Mouse (Mus musculus) hindbrain, embryonic 14.5 days (tissue): ENCODE measurements around the gene Rgs3. TPM values are rescaled to one million over a fixed set of nuclear protein-coding genes. Genes with fewer than 3 reads are reported as not detected.
A peak's percentile ranks its signal among the peaks of the same experiment; 100 is the strongest.

Experiments
- ATAC-seq: fragments of 200-750 bp; cut with Nextera tagmentation; 2 replicates; pipeline ENCODE4 v1.8.0; 2017; ENCODE audit warnings: moderate number of reproducible peaks, mild to moderate bottlenecking, moderate TSS enrichment, moderate library complexity; ENCODE audit not compliant: low FRiP score
- DNase-seq: peaks from one replicate; pipeline ENCODE4 v3.0.0-alpha.2; 2015; ENCODE audit warnings: low spot score
- H3K27ac ChIP-seq: fragments of 300-500 bp; sonication (generic); 2 replicates; pipeline ENCODE4 v1.5.1; 2014; ENCODE audit warnings: mild to moderate bottlenecking, moderate library complexity
- H3K27me3 ChIP-seq: fragments of 300-500 bp; sonication (generic); 2 replicates; pipeline ENCODE4 v1.6.1; 2014; ENCODE audit warnings: mild to moderate bottlenecking, low read length, mixed read lengths; ENCODE audit not compliant: control insufficient read depth, insufficient read depth
- H3K36me3 ChIP-seq: fragments of 300-500 bp; sonication (generic); replicated peaks from 2 replicates; pipeline ENCODE4 v1.6.1; 2014; ENCODE audit not compliant: control insufficient read depth, insufficient read depth
- H3K4me1 ChIP-seq: fragments of 300-500 bp; sonication (generic); replicated peaks from 2 replicates; pipeline ENCODE4 v1.6.1; 2014; ENCODE audit warnings: antibody characterized with exemption, low read length, mixed read lengths; ENCODE audit not compliant: control insufficient read depth, insufficient read depth
- H3K4me2 ChIP-seq: fragments of 300-500 bp; sonication (generic); replicated peaks from 2 replicates; pipeline ENCODE4 v1.6.1; 2014; ENCODE audit warnings: mild to moderate bottlenecking, moderate library complexity
- H3K4me3 ChIP-seq: fragments of 300-500 bp; sonication (generic); replicated peaks from 2 replicates; pipeline ENCODE4 v1.5.1; 2014; ENCODE audit warnings: mild to moderate bottlenecking, low read length
- H3K9ac ChIP-seq: fragments of 300-500 bp; sonication (generic); 2 replicates; pipeline ENCODE4 v1.6.1; 2014
- H3K9me3 ChIP-seq: fragments of 300-500 bp; sonication (generic); 2 replicates; pipeline ENCODE4 v1.6.1; 2016; ENCODE audit warnings: low read length; ENCODE audit not compliant: control insufficient read depth
- WGBS: fragments of 180-500 bp; shearing (Covaris S2); extraction: QIAGEN DNeasy Blood & Tissue Kit; methylation state at CpG from one replicate; pipeline ENCODE4 v1.1.7; 2014; 5-methylcytosine and 5-hydroxymethylcytosine counted together
- polyA plus RNA-seq: library from polyadenylated mRNA; unstranded; fragments of >200 nt; fragmentation: Nextera tagmentation; extraction: Ambion mirVana; gene quantifications from 2 replicates; pipeline ENCODE4 v1.2.1, GENCODE M21; 2014

The Rgs3 gene
- polyA plus RNA-seq, 1 experiment from 2014 or later, result 42.9 TPM

DNA sequence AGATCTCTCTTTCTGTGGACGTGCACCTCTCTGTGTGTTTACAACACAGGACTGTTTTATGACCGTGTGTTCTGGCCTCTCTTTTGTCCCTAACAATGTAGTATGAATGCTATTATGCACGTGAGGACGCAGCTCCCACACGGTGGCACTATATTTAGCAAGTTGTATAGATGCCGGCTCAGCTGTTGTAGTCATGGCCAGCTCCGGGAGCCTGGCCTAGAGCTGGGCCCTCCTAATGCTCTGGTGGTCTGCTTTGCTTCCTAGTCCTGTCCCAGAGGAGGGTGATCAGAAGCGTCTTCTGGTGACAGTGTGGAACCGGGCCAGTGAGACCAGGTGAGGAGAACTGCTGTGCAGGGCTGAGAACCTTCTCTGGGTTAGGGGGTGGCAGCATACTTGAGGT lies 47.7 kb downstream of the Rgs3 start:
- Histone ChIP-seq H3K9me3 (no peaks in the 10 kb centered on the region), H3K27me3 (no peaks in the 10 kb centered on the region), H3K9ac (no peak overlapping the region), H3K36me3 (no peaks in the 10 kb centered on the region), H3K27ac (peak overlapping the region; percentile 62), H3K4me1 (peaks cover 30% of the 10 kb centered on the region), H3K4me2 (no peak overlapping the region), H3K4me3 (no peak overlapping the region)
- 25% methylated on average over 9 of the region's 9 CpGs for WGBS
- peak; percentile 51; the same call in 1 of the 2 replicates for ATAC-seq
- peak; percentile 56 for DNase-seq

DNA sequence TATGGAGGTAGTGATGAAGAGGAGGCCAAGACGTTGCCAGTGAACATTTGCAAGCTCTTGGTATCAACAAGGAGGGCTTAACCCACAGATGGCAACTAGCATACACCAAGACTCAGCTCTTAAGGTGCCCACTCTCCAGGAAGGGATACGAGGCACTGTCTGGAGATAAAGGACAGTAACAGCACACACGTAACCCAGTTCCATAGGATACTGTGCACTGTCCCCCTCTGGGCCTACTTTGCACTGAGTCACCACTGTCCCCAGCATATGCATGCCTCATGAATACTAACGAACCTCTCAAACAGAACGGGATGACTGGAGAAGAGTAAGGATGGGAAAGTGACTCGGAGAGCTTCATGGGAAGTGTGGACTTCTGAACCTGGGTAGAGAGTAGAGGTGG lies 48.2 kb downstream of the Rgs3 start:
- 0 out of 2 replicates have a peak, but pooled peaks have one; percentile 7 for ATAC-seq
- H3K4me1 ChIP-seq, result peaks cover 34% of the 10 kb centered on the region

DNA sequence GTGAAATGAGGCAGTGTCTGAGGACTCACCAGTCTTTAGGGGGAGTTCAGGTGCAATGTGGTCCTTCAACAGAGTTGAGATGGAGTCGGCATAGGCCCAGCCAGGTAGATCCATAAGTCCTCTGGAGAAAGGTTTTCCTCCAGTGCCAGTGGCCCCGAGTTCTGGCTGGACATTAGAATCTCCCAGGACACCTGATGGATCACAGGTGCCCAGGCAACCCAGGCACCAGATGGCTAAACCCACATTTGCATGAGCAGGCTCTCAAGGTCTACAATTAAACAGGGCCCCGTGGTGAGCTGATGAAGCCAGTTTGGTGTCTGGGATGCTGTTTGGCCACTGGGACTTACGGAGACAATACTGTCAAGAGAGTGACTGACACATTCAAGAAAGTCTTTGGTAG lies 49.7 kb downstream of the Rgs3 start:
- Histone ChIP-seq H3K36me3 (no peaks in the 10 kb centered on the region), H3K4me3 (no peak overlapping the region), H3K9ac (no peak overlapping the region), H3K27ac (no peak overlapping the region), H3K9me3 (no peaks in the 10 kb centered on the region), H3K4me2 (no peak overlapping the region), H3K4me1 (peaks cover 46% of the 10 kb centered on the region), H3K27me3 (no peaks in the 10 kb centered on the region)
- DNase-seq (no peak), ATAC-seq (no peak)
- WGBS, result 72% methylated on average over 4 of the region's 4 CpGs

More for the DNA sequence above, 48.2 kb downstream of the Rgs3 start:
- no peaks in the 10 kb centered on the region for H3K36me3 ChIP-seq
- WGBS, result 52% methylated on average over 6 of the region's 6 CpGs
- no peak for DNase-seq
- H3K27ac ChIP-seq, result peak overlapping the region; percentile 62
- H3K9me3 ChIP-seq, result no peaks in the 10 kb centered on the region
- H3K9ac ChIP-seq, result no peak overlapping the region
- H3K4me3 ChIP-seq, result no peak overlapping the region
- H3K4me2 ChIP-seq, result no peak overlapping the region
- no peaks in the 10 kb centered on the region for H3K27me3 ChIP-seq

DNA sequence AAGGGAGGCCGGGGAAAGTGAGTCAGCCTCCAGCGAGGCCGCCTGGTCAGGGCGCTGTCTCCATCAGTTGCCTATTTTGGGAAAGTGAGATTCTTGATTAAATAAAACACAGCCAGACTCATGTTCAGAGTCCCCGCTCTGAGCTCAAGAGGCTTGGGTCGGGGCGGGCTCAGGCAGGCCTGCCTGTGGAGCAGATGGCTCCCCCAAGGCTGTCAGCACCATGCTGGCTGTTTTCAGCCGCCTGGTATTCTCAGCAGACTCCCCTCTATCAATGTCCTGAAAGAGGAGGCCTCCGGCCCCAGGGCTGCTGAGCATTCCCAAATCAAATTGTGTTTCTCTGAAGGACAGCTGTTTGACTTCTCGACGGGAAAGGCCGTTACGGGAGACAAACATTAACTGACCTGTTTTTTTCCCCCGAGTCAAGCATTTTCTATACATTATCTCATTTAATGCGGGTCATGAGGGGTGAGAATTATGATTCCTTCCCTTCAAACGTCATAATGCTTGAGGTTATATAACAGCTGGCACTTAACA lies 50.6 kb downstream of the Rgs3 start:
- Histone ChIP-seq H3K9me3 (no peaks in the 10 kb centered on the region), H3K4me1 (peaks cover 50% of the 10 kb centered on the region)
- no peak for DNase-seq

DNA sequence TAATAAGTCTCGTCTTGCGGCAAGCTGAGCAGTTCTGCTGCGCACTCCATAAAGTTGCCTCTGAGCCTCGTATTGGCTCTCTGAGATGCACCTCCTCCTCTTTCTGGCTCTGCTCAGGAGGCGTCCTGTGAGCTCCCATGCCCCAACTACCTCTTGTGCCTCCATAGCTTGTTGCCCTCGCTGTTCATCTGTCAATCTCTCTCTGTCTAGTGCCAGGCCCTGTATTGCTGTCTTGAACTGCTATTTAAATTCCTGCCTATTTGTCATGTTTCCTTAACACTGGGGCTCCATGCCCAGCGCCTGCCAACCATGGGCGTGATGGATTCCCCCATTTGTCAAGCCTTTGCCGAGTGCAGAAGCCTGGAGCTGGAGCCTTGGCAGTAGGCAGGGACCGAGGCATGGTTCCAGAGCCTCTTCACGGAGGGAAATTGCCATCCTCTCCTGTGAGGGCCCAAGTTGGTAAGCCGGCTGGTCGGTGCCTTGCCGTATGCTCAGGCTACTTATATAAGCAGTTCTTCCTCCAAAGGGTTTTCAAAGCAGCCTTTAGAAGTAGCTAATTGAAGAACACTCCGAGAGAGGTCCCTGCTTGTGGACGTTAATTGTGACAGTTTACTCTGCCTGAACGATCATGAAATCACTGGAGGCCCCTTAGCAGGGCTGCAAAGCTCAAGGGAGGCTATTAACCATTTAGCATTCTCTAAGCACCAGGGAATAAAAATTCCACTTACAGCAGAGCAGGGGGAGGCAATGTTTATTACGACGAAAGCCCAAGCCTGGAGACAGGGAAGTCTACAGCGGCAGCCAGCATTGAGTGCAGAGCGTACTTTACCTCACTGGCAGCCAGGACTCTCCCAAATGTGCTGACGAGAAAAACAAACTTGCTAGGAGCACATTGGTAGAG lies 53.2 kb downstream of the Rgs3 start:
- no peaks in the 10 kb centered on the region for H3K36me3 ChIP-seq
- WGBS, result 18% methylated on average over 22 of the region's 22 CpGs
- H3K4me2 ChIP-seq, result peak overlapping the region; percentile 18
- no peak overlapping the region for H3K9ac ChIP-seq
- no peaks in the 10 kb centered on the region for H3K27me3 ChIP-seq
- H3K27ac ChIP-seq, result peak overlapping the region; percentile 78
- no peak overlapping the region for H3K4me3 ChIP-seq
- peaks cover 29% of the 10 kb centered on the region for H3K4me1 ChIP-seq
- H3K9me3 ChIP-seq, result no peaks in the 10 kb centered on the region
- peak; percentile 84 for ATAC-seq
- DNase-seq, result peak; percentile 79

More for the DNA sequence above, 50.6 kb downstream of the Rgs3 start:
- Histone ChIP-seq H3K4me2 (no peak overlapping the region), H3K27ac (no peak overlapping the region), H3K27me3 (no peaks in the 10 kb centered on the region), H3K9ac (no peak overlapping the region), H3K36me3 (no peaks in the 10 kb centered on the region), H3K4me3 (no peak overlapping the region)
- 35% methylated on average over 16 of the region's 16 CpGs for WGBS
- ATAC-seq, result no peak

DNA sequence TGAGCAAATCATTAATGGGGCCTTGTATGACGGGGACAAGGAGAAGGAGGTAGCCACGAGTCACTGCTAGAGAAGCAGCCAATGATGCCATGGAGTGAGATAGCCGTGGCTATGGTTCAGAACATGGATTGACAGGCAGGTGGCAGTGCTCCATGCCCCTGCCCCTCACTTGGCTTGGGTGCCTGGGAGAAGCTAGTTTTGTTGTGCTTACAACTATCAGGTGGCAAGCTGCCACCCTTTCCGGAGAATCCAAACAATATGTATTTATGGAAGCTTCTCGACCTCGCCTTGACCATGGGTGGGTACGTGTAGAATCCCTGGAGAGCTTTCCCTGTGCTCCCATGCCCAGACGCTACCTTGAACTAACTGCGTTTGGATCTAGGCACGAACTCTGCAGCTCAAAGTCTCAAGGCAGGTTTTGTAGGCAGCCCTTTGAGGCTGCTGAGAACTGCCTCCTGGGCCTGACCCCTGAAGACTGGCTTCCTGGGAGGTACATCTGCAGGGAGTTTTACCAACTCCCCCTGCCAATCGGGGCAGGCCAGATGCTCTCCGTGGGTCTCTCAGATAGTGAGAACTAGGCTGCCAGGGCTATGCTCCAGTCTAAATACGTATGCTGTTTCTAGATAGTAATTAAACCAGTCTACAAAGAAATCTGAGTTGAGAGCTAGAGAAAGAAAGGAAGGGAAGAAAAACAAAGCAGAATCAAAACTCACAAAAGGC lies 54.2 kb downstream of the Rgs3 start:
- H3K4me2 ChIP-seq, result no peak overlapping the region
- H3K9me3 ChIP-seq, result no peaks in the 10 kb centered on the region
- no peaks in the 10 kb centered on the region for H3K27me3 ChIP-seq
- no peak overlapping the region for H3K9ac ChIP-seq
- WGBS, result 52% methylated on average over 13 of the region's 13 CpGs
- DNase-seq (no peak), ATAC-seq (peak; percentile 22; the same call in 1 of the 2 replicates)
- peaks cover 25% of the 10 kb centered on the region for H3K4me1 ChIP-seq
- H3K27ac ChIP-seq, result peak overlapping the region; percentile 78
- H3K36me3 ChIP-seq, result no peaks in the 10 kb centered on the region
- H3K4me3 ChIP-seq, result no peak overlapping the region

DNA sequence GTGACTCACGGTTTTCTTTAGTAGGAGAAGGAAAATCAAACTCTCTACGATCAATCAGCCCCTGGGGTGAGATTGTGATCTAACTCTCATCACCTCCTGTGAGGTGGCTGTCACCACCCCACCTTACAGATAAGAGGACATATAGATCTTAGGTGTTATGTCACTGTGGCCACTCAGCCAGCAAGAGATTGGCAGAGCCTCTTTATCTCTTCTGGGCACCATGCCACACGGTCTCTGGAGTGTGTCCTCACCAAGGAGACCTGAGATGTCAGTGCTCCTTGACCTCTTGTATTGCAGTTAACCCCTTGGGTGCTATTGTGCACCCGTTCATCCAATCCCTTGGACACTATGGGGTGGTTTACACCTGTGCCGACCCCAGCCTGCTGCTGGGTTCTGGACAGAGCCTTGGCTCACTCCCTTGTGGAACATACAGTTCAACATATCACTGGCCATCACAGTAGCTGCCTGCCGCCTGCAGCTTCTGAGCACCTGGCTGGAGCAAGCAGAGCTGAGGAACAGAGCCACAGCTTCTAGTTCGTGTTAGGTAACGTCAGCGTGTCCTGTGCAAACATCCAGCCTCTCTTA lies 58.3 kb downstream of the Rgs3 start:
- H3K27ac ChIP-seq, result no peak overlapping the region
- DNase-seq, result no peak
- H3K4me2 ChIP-seq, result no peak overlapping the region
- no peak for ATAC-seq
- no peak overlapping the region for H3K4me3 ChIP-seq
- no peak overlapping the region for H3K9ac ChIP-seq
- H3K4me1 ChIP-seq, result peaks cover 35% of the 10 kb centered on the region
- no peaks in the 10 kb centered on the region for H3K36me3 ChIP-seq
- H3K9me3 ChIP-seq, result no peaks in the 10 kb centered on the region
- no peaks in the 10 kb centered on the region for H3K27me3 ChIP-seq
- WGBS, result 79% methylated on average over 9 of the region's 9 CpGs

DNA sequence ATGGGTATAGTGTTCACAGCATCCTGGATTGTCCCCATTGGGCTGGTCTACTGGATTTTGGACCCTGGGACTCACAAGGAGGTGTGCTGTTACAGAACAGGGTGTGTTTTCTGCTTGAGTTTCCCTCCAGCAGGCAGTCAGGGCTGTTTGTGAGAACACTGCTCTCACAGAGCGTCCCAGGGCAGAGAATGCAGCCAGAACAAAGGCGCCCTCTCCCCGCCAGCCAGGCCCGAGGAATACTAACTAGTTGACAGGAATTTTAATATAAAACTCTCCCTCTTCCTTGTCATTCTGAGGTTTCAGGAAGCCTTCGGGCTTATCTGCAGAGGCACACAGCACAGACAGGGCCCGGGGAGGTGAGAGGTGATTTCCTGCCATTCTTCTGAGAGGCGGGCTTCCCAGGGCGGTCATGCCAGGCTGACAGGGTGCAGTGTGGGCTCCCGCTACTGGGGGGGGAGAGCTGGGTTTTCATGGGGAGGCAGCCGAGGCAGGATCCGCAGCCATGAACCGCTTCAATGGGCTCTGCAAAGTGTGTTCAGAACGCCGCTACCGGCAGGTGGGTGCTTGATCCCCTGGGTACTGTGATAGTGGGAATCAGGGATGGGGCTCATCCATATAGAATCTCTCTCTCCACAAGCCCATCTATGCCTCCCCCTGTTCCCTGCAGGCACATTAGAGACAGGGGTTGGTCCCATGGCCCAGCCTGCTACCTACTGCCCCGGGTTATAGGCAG lies 59.8 kb downstream of the Rgs3 start:
- Histone ChIP-seq H3K9ac (peak overlapping the region; percentile 46), H3K4me3 (peak overlapping the region; percentile 18), H3K4me1 (peaks cover 29% of the 10 kb centered on the region), H3K9me3 (no peaks in the 10 kb centered on the region), H3K27me3 (no peaks in the 10 kb centered on the region), H3K27ac (peak overlapping the region; percentile 81), H3K36me3 (no peaks in the 10 kb centered on the region), H3K4me2 (peak overlapping the region; percentile 38)
- DNase-seq (no peak), ATAC-seq (peak; percentile 63; the same call in 1 of the 2 replicates)
- 11% methylated on average over 16 of the region's 16 CpGs for WGBS
